Mouse (Mus musculus): ENCODE measurements around the gene Smok3b. TPM values are rescaled to one million over a fixed set of nuclear protein-coding genes. Genes with fewer than 3 reads are reported as not detected.

The Smok3b gene
- total and polyA plus RNA-seq, 2 experiments from 2014 or later = not detected

DNA sequence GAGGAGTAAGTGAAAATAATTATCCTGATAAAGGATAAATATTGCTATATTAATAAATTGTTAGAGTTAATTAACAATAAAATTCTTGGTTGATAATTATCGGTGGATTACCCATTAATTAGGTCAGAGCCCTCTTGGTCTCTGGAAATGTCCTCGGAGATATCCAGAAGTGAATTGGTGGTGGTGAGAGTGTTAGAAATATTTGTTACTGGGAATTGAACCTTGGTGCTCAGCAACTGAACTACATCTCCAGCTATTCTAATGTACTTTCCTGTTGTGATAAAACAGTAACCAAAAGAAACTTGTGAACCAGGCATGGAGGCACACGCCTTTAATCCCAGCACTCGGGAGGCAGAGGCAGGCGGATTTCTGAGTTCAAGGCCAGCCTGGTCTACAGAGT, 59.2 kb downstream of the Smok3b start:
- ATAC-seq (ENCODE audit: insufficient read depth, low read depth) = no peak
- Histone ChIP-seq H3K4me2 (ENCODE audit: low read depth, low read length) (no peak overlapping the region), H3K27me3 (ENCODE audit: control insufficient read depth, insufficient read depth, low read length) (no peaks in the 10 kb centered on the region), H3K9ac (replicated peaks; ENCODE audit: low read depth, low read length) (no peak overlapping the region), H3K4me3 (ENCODE audit: low read depth, low read length) (no peak overlapping the region), H3K27ac (ENCODE audit: low read depth) (no peak overlapping the region), H3K9me3 (replicated peaks; ENCODE audit: control insufficient read depth, low read length) (no peaks in the 10 kb centered on the region), H3K36me3 (replicated peaks; ENCODE audit: control insufficient read depth, insufficient read depth, low read length) (no peaks in the 10 kb centered on the region), H3K4me1 (ENCODE audit: control insufficient read depth, insufficient read depth) (no peaks in the 10 kb centered on the region; the same call in 1 of the 2 replicates)
- WGBS = 81% methylated on average over 5 of the region's 5 CpGs
- no peak for TF ChIP-seq CTCF (IDR thresholded peaks at IDR 0.05; ENCODE audit: low read depth)
- no peak for TF ChIP-seq EP300 (IDR thresholded peaks at IDR 0.05; ENCODE audit: low read depth)
- no peak for DNase-seq (ENCODE audit: low spot score)

DNA sequence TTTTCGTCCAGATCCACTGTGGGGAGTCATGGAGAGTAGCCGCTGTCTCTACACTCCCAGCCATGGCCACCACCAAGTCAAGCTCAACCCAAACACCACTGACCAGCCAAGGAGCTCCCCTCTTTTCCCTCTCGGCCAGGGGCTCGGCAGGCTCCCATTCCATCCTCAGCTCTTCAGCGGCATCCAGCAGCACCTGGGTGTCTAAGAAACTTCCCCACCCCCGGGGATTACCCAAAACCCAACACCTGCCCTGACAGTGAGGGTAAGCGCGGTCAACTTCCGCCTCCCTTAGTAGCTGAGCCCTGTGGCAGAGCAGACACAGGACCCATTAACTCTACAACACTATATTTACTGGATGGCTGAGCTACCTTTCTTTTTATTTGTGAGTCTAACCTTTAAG, 60.2 kb downstream of the Smok3b start:
- TF ChIP-seq EP300 (IDR thresholded peaks at IDR 0.05; ENCODE audit: low read depth) (no peak), CTCF (IDR thresholded peaks at IDR 0.05; ENCODE audit: low read depth) (no peak)
- WGBS = 76% methylated on average over 9 of the region's 9 CpGs
- ATAC-seq (ENCODE audit: insufficient read depth, low read depth) = no peak

DNA sequence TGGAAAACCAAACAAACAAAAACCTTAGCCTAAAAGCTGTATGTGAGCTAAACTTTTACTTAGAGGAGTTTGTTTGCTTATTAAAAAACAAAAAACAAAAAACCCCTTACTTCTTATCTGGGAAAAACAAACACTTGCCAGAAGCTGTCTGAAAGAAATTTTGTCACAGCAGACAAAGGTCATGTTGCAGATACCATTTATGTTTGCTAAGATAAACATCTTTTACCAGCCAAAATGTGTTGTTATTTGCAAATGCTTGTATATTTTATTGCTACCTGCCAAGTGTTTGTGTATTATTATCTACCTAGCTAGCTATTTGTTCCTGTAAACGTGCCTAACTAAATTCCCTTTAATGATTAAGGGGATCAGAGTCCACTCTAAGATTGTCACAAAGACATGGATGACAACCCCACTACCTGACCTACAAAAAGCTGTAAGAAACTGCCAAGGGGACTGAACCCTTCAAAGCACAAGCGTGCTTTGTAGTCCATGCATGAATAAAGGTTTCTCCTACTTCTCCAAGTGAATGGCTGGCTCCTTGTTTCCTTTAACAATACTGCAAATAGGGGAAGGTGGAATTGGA, 62.2 kb downstream of the Smok3b start:
- no peaks in the 10 kb centered on the region for H3K27me3 ChIP-seq (ENCODE audit: control insufficient read depth, insufficient read depth, low read length)
- no peaks in the 10 kb centered on the region for H3K9me3 ChIP-seq (replicated peaks; ENCODE audit: control insufficient read depth, low read length)
- no peaks in the 10 kb centered on the region; the same call in 1 of the 2 replicates for H3K36me3 ChIP-seq (replicated peaks; ENCODE audit: control insufficient read depth, insufficient read depth, low read length)
- H3K4me3 ChIP-seq (ENCODE audit: low read depth, low read length) = no peak overlapping the region
- WGBS = 67% methylated on average over 2 of the region's 2 CpGs
- TF ChIP-seq CTCF (IDR thresholded peaks at IDR 0.05; ENCODE audit: low read depth) (no peak), EP300 (IDR thresholded peaks at IDR 0.05; ENCODE audit: low read depth) (no peak)
- peaks cover 8% of the 10 kb centered on the region for H3K4me1 ChIP-seq (ENCODE audit: control insufficient read depth, insufficient read depth)
- no peak overlapping the region for H3K27ac ChIP-seq (ENCODE audit: low read depth)
- DNase-seq (ENCODE audit: low spot score) (no peak), ATAC-seq (ENCODE audit: insufficient read depth, low read depth) (no peak)
- H3K9ac ChIP-seq (replicated peaks; ENCODE audit: low read depth, low read length) = no peak overlapping the region
- H3K4me2 ChIP-seq (ENCODE audit: low read depth, low read length) = no peak overlapping the region

More for the DNA sequence above, 60.2 kb downstream of the Smok3b start:
- H3K4me3 ChIP-seq (ENCODE audit: low read depth, low read length) = no peak overlapping the region
- H3K9me3 ChIP-seq (replicated peaks; ENCODE audit: control insufficient read depth, low read length) = no peaks in the 10 kb centered on the region
- H3K27me3 ChIP-seq (ENCODE audit: control insufficient read depth, insufficient read depth, low read length) = no peaks in the 10 kb centered on the region
- no peak overlapping the region for H3K27ac ChIP-seq (ENCODE audit: low read depth)
- no peaks in the 10 kb centered on the region for H3K36me3 ChIP-seq (replicated peaks; ENCODE audit: control insufficient read depth, insufficient read depth, low read length)
- DNase-seq (ENCODE audit: low spot score) = no peak
- no peak overlapping the region for H3K4me2 ChIP-seq (ENCODE audit: low read depth, low read length)
- no peak overlapping the region for H3K9ac ChIP-seq (replicated peaks; ENCODE audit: low read depth, low read length)
- H3K4me1 ChIP-seq (ENCODE audit: control insufficient read depth, insufficient read depth) = peaks cover 3% of the 10 kb centered on the region

DNA sequence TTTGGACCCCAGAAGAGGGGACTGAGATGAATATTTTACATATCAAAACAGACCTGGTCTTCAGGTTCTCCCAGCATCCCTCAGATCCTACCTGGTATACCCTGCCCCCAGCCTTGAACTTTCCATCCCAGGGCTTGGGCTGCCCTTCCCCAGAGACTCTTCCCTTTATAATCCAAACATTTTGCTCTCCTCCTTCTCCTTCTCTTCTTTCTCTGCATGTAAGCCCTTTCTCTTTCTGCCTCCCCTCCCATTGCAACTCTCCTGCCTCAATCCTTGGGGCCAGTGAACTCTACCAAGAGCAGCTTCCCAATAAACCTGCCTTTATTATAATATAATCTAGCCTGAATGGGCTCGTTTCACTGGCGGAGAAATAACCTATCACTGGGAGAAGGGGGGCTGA, 62.7 kb downstream of the Smok3b start:
- TF ChIP-seq CTCF (IDR thresholded peaks at IDR 0.05; ENCODE audit: low read depth) = no peak
- no peak for TF ChIP-seq EP300 (IDR thresholded peaks at IDR 0.05; ENCODE audit: low read depth)
- Histone ChIP-seq H3K9me3 (replicated peaks; ENCODE audit: control insufficient read depth, low read length) (no peaks in the 10 kb centered on the region), H3K27me3 (ENCODE audit: control insufficient read depth, insufficient read depth, low read length) (no peaks in the 10 kb centered on the region), H3K4me2 (ENCODE audit: low read depth, low read length) (no peak overlapping the region), H3K27ac (ENCODE audit: low read depth) (no peak overlapping the region), H3K36me3 (replicated peaks; ENCODE audit: control insufficient read depth, insufficient read depth, low read length) (no peaks in the 10 kb centered on the region; the same call in 1 of the 2 replicates), H3K9ac (replicated peaks; ENCODE audit: low read depth, low read length) (no peak overlapping the region), H3K4me3 (ENCODE audit: low read depth, low read length) (no peak overlapping the region), H3K4me1 (ENCODE audit: control insufficient read depth, insufficient read depth) (peaks cover 8% of the 10 kb centered on the region)
- 87% methylated on average over 2 of the region's 2 CpGs for WGBS
- no peak for ATAC-seq (ENCODE audit: insufficient read depth, low read depth)
- no peak for DNase-seq (ENCODE audit: low spot score)

DNA sequence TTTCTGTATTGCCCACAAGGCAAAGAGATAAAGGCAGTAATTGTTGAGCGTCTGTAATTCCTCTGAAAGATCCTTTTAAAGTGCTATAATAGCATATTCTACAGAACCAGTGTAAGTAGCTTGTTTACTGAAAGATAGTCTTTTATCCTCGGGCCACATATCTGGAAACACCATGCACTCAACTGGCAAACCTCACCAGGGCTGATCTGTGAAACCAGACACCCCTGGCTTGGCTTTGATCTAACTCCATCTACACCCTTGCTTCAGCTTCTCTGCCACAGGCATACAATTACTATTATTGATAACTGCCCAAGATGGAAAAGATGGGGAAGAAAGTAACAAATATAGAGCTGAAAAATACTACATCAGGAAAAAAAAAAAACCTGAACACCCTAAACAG, 63.3 kb downstream of the Smok3b start:
- 45% methylated on average over 2 of the region's 2 CpGs for WGBS
- DNase-seq (ENCODE audit: low spot score) (no peak), ATAC-seq (ENCODE audit: insufficient read depth, low read depth) (no peak)
- H3K4me1 ChIP-seq (ENCODE audit: control insufficient read depth, insufficient read depth) = peaks cover 8% of the 10 kb centered on the region
- H3K36me3 ChIP-seq (replicated peaks; ENCODE audit: control insufficient read depth, insufficient read depth, low read length) = peaks cover 5% of the 10 kb centered on the region; the same call in 1 of the 2 replicates
- H3K4me2 ChIP-seq (ENCODE audit: low read depth, low read length) = peak overlapping the region; percentile 87
- peak overlapping the region; percentile 93; the same call in 1 of the 2 replicates for H3K9ac ChIP-seq (replicated peaks; ENCODE audit: low read depth, low read length)
- no peak overlapping the region for H3K27ac ChIP-seq (ENCODE audit: low read depth)
- peak overlapping the region; percentile 78 for H3K4me3 ChIP-seq (ENCODE audit: low read depth, low read length)
- no peaks in the 10 kb centered on the region for H3K27me3 ChIP-seq (ENCODE audit: control insufficient read depth, insufficient read depth, low read length)
- TF ChIP-seq CTCF (IDR thresholded peaks at IDR 0.05; ENCODE audit: low read depth) (no peak), EP300 (IDR thresholded peaks at IDR 0.05; ENCODE audit: low read depth) (no peak)
- no peaks in the 10 kb centered on the region for H3K9me3 ChIP-seq (replicated peaks; ENCODE audit: control insufficient read depth, low read length)

DNA sequence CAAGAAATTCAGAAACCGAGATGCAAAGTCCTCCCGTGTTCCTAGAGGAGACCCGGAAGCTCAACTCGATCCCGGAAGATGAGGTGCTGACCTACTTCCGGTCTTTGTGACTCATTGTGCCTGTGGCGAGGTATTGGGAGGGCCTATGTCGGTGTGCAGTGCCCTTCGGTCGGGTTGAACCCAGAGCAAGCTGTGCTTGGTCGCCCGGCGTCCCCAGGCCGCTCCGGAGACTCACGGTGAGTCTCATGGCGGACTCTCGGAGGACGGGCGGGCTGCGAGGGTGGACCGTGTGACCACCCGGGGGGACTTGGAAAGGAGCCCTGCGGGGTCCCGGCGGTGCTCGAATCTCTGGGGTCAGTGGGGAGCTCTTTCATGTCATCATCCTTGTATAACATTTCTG, 63.8 kb downstream of the Smok3b start, which contains the start of gene Zkscan1:
Gene Zkscan1, plus strand, starts transcription at position 89 of the 400 bp plus-strand sequence.
- DNase-seq (ENCODE audit: low spot score) (peak; percentile 92), ATAC-seq (ENCODE audit: insufficient read depth, low read depth) (peak; percentile 98)
- peaks cover 5% of the 10 kb centered on the region; the same call in 1 of the 2 replicates for H3K36me3 ChIP-seq (replicated peaks; ENCODE audit: control insufficient read depth, insufficient read depth, low read length)
- H3K4me1 ChIP-seq (ENCODE audit: control insufficient read depth, insufficient read depth) = peaks cover 8% of the 10 kb centered on the region
- peak within 1 kb of the TSS; percentile 87 for H3K4me2 ChIP-seq (ENCODE audit: low read depth, low read length)
- peak within 1 kb of the TSS; percentile 83 for H3K27ac ChIP-seq (ENCODE audit: low read depth)
- under 1% methylated on average over 27 of the region's 27 CpGs for WGBS
- H3K4me3 ChIP-seq (ENCODE audit: low read depth, low read length) = peak within 1 kb of the TSS; percentile 78
- peak within 1 kb of the TSS; percentile 93 for H3K9ac ChIP-seq (replicated peaks; ENCODE audit: low read depth, low read length)
- H3K27me3 ChIP-seq (ENCODE audit: control insufficient read depth, insufficient read depth, low read length) = no peaks in the 10 kb centered on the region
- no peak for TF ChIP-seq EP300 (IDR thresholded peaks at IDR 0.05; ENCODE audit: low read depth)
- TF ChIP-seq CTCF (IDR thresholded peaks at IDR 0.05; ENCODE audit: low read depth) = no peak
- H3K9me3 ChIP-seq (replicated peaks; ENCODE audit: control insufficient read depth, low read length) = no peaks in the 10 kb centered on the region
